Mouse (Mus musculus) cerebellum, adult 18-20 months (tissue): ENCODE results near the gene Hic1.

Experiments
- DNase-seq, 2 experiments: peaks; one replicate each; pipeline ENCODE4 v3.0.0; 2021

Gene Hic1

GRCm38 (mm10) chr11:75169405-75170080 lies at the start of gene Hic1:
Hic1 (minus strand) TSS chr11:75169519.
- peak in 1 of 2 experiments; percentile 48 for DNase-seq

GRCm38 (mm10) chr11:75214081-75214950 lies 45.0 kb upstream of the Hic1 start:
- no peak for DNase-seq

GRCm38 (mm10) chr11:75213372-75214080 lies 44.2 kb upstream of the Hic1 start:
- DNase-seq, result peak; percentile 66 to 74

- peak; percentile 56 to 60 for DNase-seq
These were observed 43.6 kb upstream of the Hic1 start for GRCm38 (mm10) chr11:75212876-75213275.

GRCm38 (mm10) chr11:75212031-75212667 lies 42.8 kb upstream of the Hic1 start:
- DNase-seq, result peak; percentile 62 to 65

- DNase-seq, result peak in 1 of 2 experiments; percentile 23
These were observed 41.4 kb upstream of the Hic1 start for GRCm38 (mm10) chr11:75210755-75211154.

GRCm38 (mm10) chr11:75210093-75210492 lies 40.8 kb upstream of the Hic1 start:
- peak in 1 of 2 experiments; percentile 12 for DNase-seq

GRCm38 (mm10) chr11:75209363-75209762 lies 40.0 kb upstream of the Hic1 start:
- DNase-seq, result peak in 1 of 2 experiments; percentile 23

GRCm38 (mm10) chr11:75206347-75206746 lies 37.0 kb upstream of the Hic1 start:
- peak in 1 of 2 experiments; percentile 16 for DNase-seq

GRCm38 (mm10) chr11:75204472-75204871 lies 35.2 kb upstream of the Hic1 start:
- DNase-seq, result peak in 1 of 2 experiments; percentile 34

- peak; percentile 44 to 54 for DNase-seq
These were observed 34.6 kb upstream of the Hic1 start for GRCm38 (mm10) chr11:75203926-75204325.

- peak; percentile 41 to 45 for DNase-seq
These were observed 32.4 kb upstream of the Hic1 start for GRCm38 (mm10) chr11:75201721-75202120.

- peak; percentile 4 to 45 for DNase-seq
These were observed 31.6 kb upstream of the Hic1 start for GRCm38 (mm10) chr11:75200935-75201334.

GRCm38 (mm10) chr11:75199951-75200350 lies 30.6 kb upstream of the Hic1 start:
- DNase-seq, result peak in 1 of 2 experiments; percentile 33

- peak; percentile 68 to 82 for DNase-seq
These were observed 29.5 kb upstream of the Hic1 start for GRCm38 (mm10) chr11:75198792-75199191.

- no peak for DNase-seq
These were observed 28.6 kb upstream of the Hic1 start for GRCm38 (mm10) chr11:75197956-75198355.

GRCm38 (mm10) chr11:75196131-75196530 lies 26.8 kb upstream of the Hic1 start:
- peak; percentile 60 for DNase-seq

GRCm38 (mm10) chr11:75194850-75195461 lies 25.6 kb upstream of the Hic1 start:
- DNase-seq, result peak; percentile 79 to 84

GRCm38 (mm10) chr11:75194121-75194849 lies 25.0 kb upstream of the Hic1 start:
- DNase-seq, result no peak

GRCm38 (mm10) chr11:75193256-75194071 lies 24.1 kb upstream of the Hic1 start, which contains the start of gene Rtn4rl1:
Rtn4rl1 (plus strand) TSS chr11:75193783.
- DNase-seq, result peak; percentile 86 to 87
